Mouse (Mus musculus) left cerebral cortex, adult 8-10 months (tissue): ENCODE results near the gene Sh3bgrl. TPM values are rescaled to one million over a fixed set of nuclear protein-coding genes. Genes with fewer than 3 reads are reported as not detected.

ENCODE experiments used
- DNase-seq, 2 experiments: peaks; one replicate each; pipeline ENCODE4 v3.0.0; 2022; ENCODE audit warnings: low spot score in 2 of 2
- total RNA-seq, 4 experiments: library from RNA; stranded (reverse); gene quantifications; 2 replicates each; pipeline ENCODE4 v1.2.4; 2022

Gene Sh3bgrl
- total RNA-seq, 4 experiments from 2014 or later: 53.2 to 81.8 (median 63.8) TPM

GRCm38 (mm10) chrX:109131834-109132233 is 36.7 kb downstream of the Sh3bgrl start:
- no peak for DNase-seq

- no peak for DNase-seq
These were observed 37.3 kb downstream of the Sh3bgrl start for GRCm38 (mm10) chrX:109132463-109132862.

DNA sequence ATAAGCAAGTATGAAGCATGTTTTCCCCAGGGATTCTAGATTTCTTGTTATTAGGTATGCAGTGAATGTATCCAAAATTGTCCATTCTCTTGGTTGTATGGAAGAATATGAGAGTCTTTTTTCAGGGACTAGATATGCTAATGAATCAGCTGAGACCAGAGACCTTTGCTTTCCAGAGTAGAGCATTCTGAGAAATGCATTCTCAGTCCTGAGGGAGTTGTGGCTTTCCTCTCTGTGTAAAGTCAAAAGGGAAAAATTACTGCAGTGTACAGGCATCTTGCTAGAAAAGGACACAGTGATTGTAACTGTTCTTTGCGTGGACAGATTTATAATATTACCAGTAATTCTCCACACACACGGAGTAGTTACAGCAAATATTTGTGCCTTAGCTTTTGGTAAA is 38.3 kb downstream of the Sh3bgrl start:
- DNase-seq: no peak

DNA sequence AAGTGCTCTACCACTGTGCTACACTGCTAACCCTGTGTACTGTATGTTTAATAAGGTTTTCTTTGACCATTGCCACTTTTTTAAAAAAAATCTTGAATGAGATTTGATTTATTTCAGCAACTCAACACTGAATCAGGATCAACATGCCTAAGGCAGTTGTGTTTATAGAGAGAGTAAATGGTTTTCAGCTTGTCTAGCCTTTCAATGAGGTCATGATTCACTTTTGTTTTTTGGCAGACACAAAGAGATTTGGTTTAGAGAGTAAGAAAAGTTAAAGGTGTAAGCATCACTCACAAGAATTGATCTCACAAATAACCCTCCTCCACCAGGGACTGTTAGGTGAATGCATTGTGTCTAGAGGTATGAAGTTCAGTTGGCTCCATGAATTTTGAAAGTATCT is 41.1 kb downstream of the Sh3bgrl start:
- no peak for DNase-seq

DNA sequence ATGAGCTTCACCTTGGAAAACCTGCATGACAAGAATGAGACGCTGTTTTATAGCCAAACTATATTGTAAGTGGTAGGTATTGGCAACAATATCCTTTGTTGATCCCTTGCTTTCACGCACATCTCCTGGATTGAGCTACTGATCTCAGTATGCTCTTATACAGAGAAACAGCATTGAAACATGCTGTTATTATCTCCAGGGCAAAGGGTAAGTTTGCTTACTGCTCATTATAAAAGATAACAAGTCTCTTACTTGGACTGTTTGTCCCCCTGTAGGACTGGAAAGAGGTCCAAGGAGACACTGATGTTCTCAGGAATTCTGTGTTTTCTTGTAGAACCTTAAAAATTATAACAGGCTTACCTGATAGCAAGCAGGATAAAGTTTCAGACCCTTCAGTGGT is 41.7 kb downstream of the Sh3bgrl start:
- no peak for DNase-seq

GRCm38 (mm10) chrX:109137295-109137694 is 42.1 kb downstream of the Sh3bgrl start:
- DNase-seq: no peak

DNA sequence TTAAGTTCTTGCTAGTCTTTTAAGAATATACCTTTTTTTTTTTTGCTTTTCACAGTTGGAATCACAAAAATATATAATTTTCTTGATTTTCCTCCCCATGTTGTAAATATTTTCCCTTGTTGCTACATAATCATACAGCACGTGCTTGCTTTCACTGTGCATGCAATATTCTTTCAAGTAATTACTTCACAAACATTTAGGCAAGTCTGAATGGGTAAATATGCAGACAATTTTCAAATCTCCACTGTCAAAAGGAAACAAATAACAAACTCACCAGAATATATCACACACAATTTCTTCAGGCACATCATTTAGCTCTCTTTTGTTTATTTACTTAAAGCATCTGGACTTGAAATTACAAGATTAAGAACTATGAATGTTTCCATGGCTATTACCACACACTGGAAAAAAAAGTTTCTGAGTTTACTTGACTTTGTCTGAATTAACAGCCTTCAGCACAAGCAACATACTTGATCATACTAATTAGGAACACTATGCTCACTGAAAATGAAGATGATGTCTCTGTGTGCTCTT is 46.2 kb downstream of the Sh3bgrl start:
- no peak for DNase-seq

- no peak for DNase-seq
These were observed 47.1 kb downstream of the Sh3bgrl start for GRCm38 (mm10) chrX:109142281-109142680.

DNA sequence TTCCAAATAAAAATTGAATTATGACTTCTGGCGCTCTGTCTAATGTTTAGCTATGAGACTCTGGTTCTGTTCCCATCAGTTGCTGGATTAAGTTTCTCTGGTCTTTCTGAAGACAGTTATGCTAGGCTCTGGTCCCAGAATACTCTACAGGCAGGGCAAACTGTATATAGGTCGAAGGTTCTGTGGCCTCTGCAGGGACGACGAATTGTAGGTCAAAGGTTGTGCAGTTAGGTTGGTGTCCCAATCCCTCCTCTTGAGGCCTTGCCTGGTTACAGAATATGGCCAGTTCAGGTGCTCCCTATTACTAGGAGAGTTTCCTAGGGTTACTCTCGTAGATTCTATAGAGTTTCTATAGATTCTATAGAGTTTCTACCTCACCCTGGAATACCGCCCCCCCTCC is 50.6 kb downstream of the Sh3bgrl start:
- DNase-seq: no peak

- no peak for DNase-seq
These were observed 51.9 kb downstream of the Sh3bgrl start for GRCm38 (mm10) chrX:109147108-109147507.

DNA sequence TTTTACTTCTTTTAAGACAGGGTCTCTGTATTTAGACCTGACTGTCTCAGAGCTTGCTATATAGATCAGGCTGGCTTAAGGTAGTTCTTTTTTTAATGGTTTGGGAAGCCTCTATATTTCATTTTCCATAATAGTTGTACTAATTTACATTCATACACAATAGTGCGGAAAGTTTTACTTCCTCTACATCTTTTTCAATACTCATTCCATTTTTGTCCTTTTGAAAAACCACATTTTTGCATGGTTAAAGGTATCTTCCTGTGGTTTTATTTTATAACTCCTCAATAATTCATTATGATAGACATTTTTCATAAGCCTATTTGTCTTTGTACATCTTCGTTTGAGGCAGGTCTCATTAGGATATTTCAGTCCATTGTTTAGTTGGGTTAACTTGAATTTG is 56.1 kb downstream of the Sh3bgrl start:
- no peak for DNase-seq

- no peak for DNase-seq
These were observed 65.2 kb downstream of the Sh3bgrl start for GRCm38 (mm10) chrX:109160326-109160725.

- DNase-seq: no peak
These were observed 65.7 kb downstream of the Sh3bgrl start for GRCm38 (mm10) chrX:109160901-109161300.

DNA sequence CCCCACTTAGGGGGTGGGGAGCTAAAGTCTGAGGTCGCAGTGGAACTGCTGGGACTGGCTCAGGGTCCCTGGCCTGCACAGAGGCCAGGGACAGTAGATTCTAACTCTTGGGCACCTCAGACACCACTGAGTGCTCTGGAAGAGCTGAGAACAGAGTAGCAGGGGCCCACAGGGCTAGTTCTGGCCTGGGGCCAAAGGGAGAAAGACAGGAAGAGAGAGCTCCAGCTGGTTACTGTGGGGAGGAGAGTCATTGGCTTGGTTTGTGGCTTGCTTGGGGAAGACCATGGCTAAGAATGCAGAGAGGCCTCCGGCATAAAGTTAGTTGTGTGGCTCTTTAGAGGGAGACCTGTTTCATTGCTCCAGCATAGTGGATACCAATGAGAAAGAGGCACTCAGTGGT is 79.9 kb downstream of the Sh3bgrl start:
- no peak for DNase-seq

- no peak for DNase-seq
These were observed 80.3 kb downstream of the Sh3bgrl start for GRCm38 (mm10) chrX:109175470-109175869.

DNA sequence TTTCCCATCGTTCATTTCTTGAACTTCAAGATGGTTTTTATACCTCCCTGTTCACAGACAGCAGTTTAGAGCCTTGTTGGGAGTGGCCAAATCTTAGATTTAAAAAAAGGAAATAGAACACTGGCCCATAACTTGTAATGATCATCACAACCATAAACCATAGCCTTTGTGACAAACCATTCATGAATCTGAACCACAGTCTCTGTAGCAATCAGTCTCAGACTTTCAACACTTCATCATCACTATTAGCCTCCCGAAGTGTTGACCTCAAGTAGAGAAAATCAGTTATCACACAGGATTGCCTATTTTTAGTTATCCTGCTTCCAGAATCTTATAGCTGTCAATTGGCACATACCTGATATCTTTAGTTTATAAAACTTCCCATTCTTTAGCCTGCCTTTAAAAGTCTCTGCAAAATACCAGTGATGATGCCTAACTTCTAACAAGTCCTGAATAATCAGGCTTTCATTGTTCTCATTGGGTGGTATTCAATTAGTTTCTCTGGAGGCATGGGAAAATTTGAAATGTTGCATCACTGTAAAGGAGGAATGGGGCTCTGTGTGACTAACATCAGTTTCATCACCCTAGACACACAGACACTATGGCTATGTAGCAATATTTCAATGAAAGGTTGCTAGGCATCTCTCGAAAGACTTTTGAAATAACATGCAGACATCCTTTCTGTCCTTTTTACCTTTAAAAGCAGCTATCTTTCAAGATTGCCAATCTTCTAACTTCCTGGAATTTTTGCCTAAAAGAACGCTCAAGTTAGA is 89.7 kb downstream of the Sh3bgrl start:
- DNase-seq: no peak

DNA sequence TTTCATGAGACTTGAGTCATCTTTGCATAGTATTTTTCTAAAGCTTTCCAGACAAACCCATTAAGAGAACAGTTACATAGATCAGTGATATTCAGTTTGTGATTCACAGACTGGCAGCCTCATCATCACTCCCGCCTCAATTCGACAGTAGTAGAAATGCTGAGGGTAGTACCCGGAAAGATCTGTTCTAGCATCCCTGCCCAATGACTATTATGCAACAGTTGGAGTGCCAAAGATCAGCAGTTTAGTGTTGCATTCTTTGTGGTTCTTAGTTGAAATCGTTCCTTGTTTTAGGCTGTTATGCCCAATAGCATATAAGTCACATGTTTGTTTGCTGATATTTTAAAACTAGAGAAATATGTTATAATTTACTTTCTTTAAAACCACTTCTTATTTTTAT is 94.4 kb downstream of the Sh3bgrl start:
- no peak for DNase-seq

DNA sequence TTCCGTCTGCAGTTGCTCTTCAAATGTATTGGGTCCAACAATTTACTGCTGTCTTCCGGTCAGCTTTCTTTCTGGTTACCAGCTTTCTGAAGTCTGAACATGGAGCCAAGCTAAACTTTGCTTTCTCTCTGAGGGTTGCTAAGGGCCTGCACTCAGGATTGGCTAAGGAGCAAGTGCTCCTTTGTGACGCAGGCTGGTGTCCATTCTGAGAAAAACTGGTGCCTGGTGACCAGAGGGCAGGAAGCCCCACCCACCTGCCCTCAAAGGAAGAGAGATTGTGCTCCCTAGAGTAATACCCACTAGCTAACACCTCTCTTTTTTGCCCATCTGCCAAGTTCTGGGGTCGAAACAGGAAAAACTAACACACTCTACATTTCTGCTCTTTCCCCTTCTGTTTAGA is 95.8 kb downstream of the Sh3bgrl start:
- no peak for DNase-seq

- no peak for DNase-seq
These were observed 96.3 kb downstream of the Sh3bgrl start for GRCm38 (mm10) chrX:109191436-109191835.

DNA sequence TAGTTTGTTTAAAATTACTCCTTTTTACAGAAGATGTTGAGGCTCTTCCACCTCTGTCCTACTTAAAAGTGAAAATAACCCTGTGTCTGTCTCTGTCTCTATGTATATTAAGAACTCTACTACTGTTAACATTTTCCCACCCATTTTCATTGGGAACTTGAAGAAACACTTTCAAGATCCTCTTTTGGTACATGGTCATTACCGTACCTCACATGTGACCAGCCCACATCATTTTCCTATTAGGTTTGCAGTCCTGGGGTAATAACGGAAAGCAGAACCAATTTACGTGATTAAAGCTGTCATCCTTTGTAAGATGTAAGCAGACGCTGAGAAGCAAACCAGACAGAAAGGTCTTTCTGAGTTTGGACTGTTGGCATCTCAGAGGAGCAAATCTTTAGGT is 101.3 kb downstream of the Sh3bgrl start, which contains the start of gene Gm6377:
Gene Gm6377, plus strand, starts transcription at position 289 of the 400 bp plus-strand sequence.
- DNase-seq: no peak

DNA sequence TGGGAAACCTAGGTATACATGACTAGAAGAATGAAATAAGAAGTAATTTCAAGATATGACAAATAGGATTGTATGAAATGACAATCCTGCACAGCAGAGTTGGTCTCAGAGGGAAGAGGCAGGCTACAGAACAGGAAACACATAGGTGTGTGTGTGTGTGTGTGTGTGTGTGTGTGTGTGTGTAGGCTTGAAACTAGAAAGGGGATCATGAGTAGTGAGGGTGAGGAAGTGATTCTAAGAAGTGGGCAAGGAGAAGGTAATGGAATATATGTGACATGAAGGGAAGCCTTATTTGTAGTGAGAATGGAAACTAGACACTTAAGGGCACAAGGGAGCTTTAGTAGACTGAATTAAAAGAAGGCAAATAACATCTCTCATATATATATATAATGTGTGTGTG is 112.7 kb downstream of the Sh3bgrl start:
- DNase-seq: no peak

DNA sequence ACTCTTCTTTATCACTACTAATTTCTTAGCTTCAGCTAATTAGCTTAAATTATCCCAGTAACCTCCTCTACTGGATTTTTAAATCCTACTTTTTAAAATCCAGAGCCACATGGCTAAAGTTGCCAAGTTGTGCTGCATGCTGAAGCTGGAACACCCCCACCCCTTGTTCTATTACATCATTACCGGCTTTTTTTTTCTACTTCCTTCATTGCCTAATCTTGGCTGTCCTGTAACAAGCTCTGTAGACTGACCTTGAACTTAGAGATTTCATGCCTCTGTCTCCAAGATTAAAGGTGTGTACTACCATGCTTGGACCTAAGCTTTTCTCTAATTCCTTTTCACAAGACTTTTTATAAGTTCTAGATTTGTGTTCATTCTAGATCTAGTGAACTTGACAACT is 133.6 kb downstream of the Sh3bgrl start:
- no peak for DNase-seq

DNA sequence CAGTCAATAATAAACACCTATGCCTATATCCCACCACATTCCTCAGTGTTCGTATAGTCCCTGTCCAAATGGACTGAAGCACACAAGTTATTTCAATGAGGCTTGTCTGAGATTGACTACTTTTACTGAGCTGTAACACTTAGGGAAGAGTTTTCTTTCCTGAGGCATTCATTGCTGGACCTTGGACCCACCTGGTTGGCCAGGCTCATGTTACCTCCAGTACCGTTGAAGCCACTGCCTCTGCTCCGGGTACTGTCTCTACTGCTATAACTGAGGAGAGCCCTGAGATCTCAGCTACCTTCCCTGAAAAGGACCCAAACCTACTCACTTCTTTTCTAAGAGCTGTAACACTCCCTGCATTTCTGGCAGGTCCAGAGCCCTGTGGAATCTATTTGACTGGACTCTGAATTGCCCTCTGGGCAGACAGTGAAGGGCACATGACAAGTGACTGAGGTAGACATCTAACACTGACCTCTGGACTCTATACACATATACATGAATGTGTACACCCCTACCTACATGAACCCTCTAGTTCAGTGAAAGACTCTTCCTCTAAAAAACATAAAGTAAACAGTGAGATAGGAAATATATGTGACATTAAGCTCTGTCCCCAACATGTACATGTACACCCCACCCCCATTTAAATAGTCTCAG is 140.3 kb downstream of the Sh3bgrl start:
- DNase-seq: no peak
